Comparison of ENCODE assay signal across 11 mouse cellular contexts in the genomic region with DNA sequence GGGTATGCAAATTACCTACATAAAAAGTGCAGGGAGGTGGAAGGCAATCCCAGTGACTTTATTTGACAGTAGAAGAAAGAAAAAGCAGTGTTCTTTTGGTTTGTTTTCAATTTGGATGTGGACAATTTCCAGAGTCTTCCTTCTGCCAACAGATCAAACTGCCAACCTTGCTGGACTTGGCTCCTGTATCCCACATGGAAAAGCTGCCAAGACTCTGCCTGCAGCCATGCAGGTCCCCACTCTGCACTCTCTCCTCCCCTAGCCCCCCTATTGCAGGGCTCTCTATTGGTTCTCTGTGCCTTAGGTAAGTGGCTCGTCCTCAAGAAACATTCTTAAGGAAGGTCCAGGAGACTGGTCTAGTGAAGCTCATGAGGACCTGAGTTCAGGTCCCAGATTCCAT.
DNase-seq lines count a peak whose midpoint lies in the region; TF ChIP-seq lines count a peak whose summit lies in the region.
"Had no signal": no experiment of that assay in that cellular context is flagged by ENCODE, and none has a peak within 500 bp of the region (broad histone marks: within the 10 kb centered on the region; RNA-seq: fewer than 3 reads in every experiment).

No protein-coding gene starts in this region.

- H3K4me1 ChIP-seq in cerebellum, adult 2 months (ENCODE audit: control insufficient read depth, insufficient read depth, low read length), result no peaks in the 10 kb centered on the region; the same call in 1 of the 2 replicates
- no peaks in the 10 kb centered on the region for H3K4me1 ChIP-seq in lung, adult 2 months (ENCODE audit: control insufficient read depth, insufficient read depth, low read length)
- H3K4me1 ChIP-seq: embryonic facial prominence, embryonic 12.5 days had no signal

- H3K4me3 ChIP-seq in cerebellum, adult 2 months (replicated peaks; ENCODE audit: insufficient read depth, low read depth, low read length), result no peak overlapping the region
- no peak overlapping the region for H3K4me3 ChIP-seq in lung, adult 2 months (replicated peaks; ENCODE audit: extremely low read depth, low read depth, low read length)
- H3K4me3 ChIP-seq: embryonic facial prominence, embryonic 12.5 days had no signal

- H3K27ac ChIP-seq in cerebellum, adult 2 months (ENCODE audit: insufficient read depth, low read length), result no peak overlapping the region
- H3K27ac ChIP-seq: embryonic facial prominence, embryonic 12.5 days had no signal

- no peaks in the 10 kb centered on the region for H3K27me3 ChIP-seq in cerebellum, adult 2 months (ENCODE audit: control insufficient read depth, insufficient read depth, low read length)
- H3K27me3 ChIP-seq: embryonic facial prominence, embryonic 12.5 days had no signal

- WGBS in cerebellum, adult 2 months, result 12% methylated on average over 1 of the region's 1 CpGs
- WGBS in lung, adult 2 months, result 59% methylated on average over 1 of the region's 1 CpGs

- peak; percentile 6 to 24 for DNase-seq in frontal cortex, postnatal 10 days (ENCODE audit: low spot score in 2 of 2)
- no peak for DNase-seq in frontal cortex, postnatal 25 days (ENCODE audit: low spot score in 2 of 2)
- peak; percentile 4 to 34 for DNase-seq in layer of hippocampus, adult 18-20 months (ENCODE audit: low spot score in 2 of 2)
- DNase-seq in layer of hippocampus, adult 11-12 months (ENCODE audit: low spot score), result no peak
- peak; percentile 27 for DNase-seq in adrenal gland, postnatal 25 days
- DNase-seq in cerebellum, adult 2 months, result peak; percentile 85 to 92
- no peak for DNase-seq in lung, postnatal 4 days
- no peak for DNase-seq in lung, adult 2 months
- DNase-seq: gastrocnemius, postnatal 10 days; liver had no signal

- TF ChIP-seq CTCF in cerebellum, adult 2 months (IDR thresholded peaks at IDR 0.05; ENCODE audit: borderline replicate concordance, insufficient read depth, low read depth, low read length), result no peak
- TF ChIP-seq CTCF in lung, adult 2 months (IDR thresholded peaks at IDR 0.05; ENCODE audit: insufficient read depth, low read length), result no peak

- TF ChIP-seq POLR2A in cerebellum, adult 2 months (IDR thresholded peaks at IDR 0.05; ENCODE audit: borderline replicate concordance, insufficient read depth, low read length), result no peak
- no peak for TF ChIP-seq POLR2A in lung, adult 2 months (IDR thresholded peaks at IDR 0.05; ENCODE audit: borderline replicate concordance, extremely low read depth, low read depth, low read length)

Comparison
In these comparisons a context has a peak if more than half of its experiments do, and no peak if none do; other contexts are left out.
1. DNase-seq: peak in frontal cortex, postnatal 10 days (2 of 2), layer of hippocampus, adult 18-20 months (2 of 2), adrenal gland, postnatal 25 days (single experiment) and cerebellum, adult 2 months (2 of 2); none in frontal cortex, postnatal 25 days (0 of 2), layer of hippocampus, adult 11-12 months (single experiment), lung, postnatal 4 days (0 of 2) and lung, adult 2 months (single experiment).